Mouse (Mus musculus): ENCODE measurements around the gene a. TPM values are rescaled to one million over a fixed set of nuclear protein-coding genes. Genes with fewer than 3 reads are reported as not detected.

Gene a
- polyA plus RNA-seq, 1 experiment from 2014 or later = 17.7 TPM

GRCm38 (mm10) chr2:154971919-154972692 lies 180.9 kb downstream of the a start:
- Histone ChIP-seq H3K9ac (ENCODE audit: low read length) (no peak overlapping the region), H3K27me3 (ENCODE audit: control insufficient read depth, insufficient read depth, low read length) (no peaks in the 10 kb centered on the region), H3K4me2 (ENCODE audit: low read depth, severe bottlenecking) (0 out of 2 replicates have a peak overlapping the region, but pooled peaks have one; percentile 3), H3K4me3 (ENCODE audit: low read depth, low read length) (no peak overlapping the region), H3K36me3 (ENCODE audit: control insufficient read depth, insufficient read depth, low read length) (no peaks in the 10 kb centered on the region), H3K9me3 (ENCODE audit: control insufficient read depth, low read length) (no peaks in the 10 kb centered on the region), H3K4me1 (ENCODE audit: control insufficient read depth, insufficient read depth, low read length) (peaks cover 17% of the 10 kb centered on the region; the same call in 1 of the 2 replicates), H3K27ac (replicated peaks; ENCODE audit: low read depth, low read length) (0 out of 2 replicates have a peak overlapping the region, but pooled peaks have one; percentile 26)
- ATAC-seq (ENCODE audit: insufficient number of reproducible peaks, low FRiP score, low TSS enrichment, low read depth) = peak; percentile 74; the same call in 1 of the 2 replicates
- peak; percentile 64 for DNase-seq (ENCODE audit: low spot score)
- 29% methylated on average over 18 of the region's 18 CpGs for WGBS

- no peak for DNase-seq (ENCODE audit: low spot score)
- H3K27ac ChIP-seq (replicated peaks; ENCODE audit: low read depth, low read length) = no peak overlapping the region
- 10% methylated on average over 5 of the region's 5 CpGs for WGBS
Observed at GRCm38 (mm10) chr2:154972981-154973380, 181.8 kb downstream of the a start.

GRCm38 (mm10) chr2:154986609-154987008 lies 195.4 kb downstream of the a start:
- H3K36me3 ChIP-seq (ENCODE audit: control insufficient read depth, insufficient read depth, low read length) = no peaks in the 10 kb centered on the region
- ATAC-seq (ENCODE audit: insufficient number of reproducible peaks, low FRiP score, low TSS enrichment, low read depth) = no peak
- 85% methylated on average over 1 of the region's 1 CpGs for WGBS

More at GRCm38 (mm10) chr2:154972981-154973380, 181.8 kb downstream of the a start:
- Histone ChIP-seq H3K4me3 (ENCODE audit: low read depth, low read length) (no peak overlapping the region), H3K4me1 (ENCODE audit: control insufficient read depth, insufficient read depth, low read length) (peaks cover 17% of the 10 kb centered on the region; the same call in 1 of the 2 replicates), H3K27me3 (ENCODE audit: control insufficient read depth, insufficient read depth, low read length) (no peaks in the 10 kb centered on the region), H3K9me3 (ENCODE audit: control insufficient read depth, low read length) (no peaks in the 10 kb centered on the region), H3K9ac (ENCODE audit: low read length) (no peak overlapping the region), H3K36me3 (ENCODE audit: control insufficient read depth, insufficient read depth, low read length) (no peaks in the 10 kb centered on the region), H3K4me2 (ENCODE audit: low read depth, severe bottlenecking) (no peak overlapping the region)
- ATAC-seq (ENCODE audit: insufficient number of reproducible peaks, low FRiP score, low TSS enrichment, low read depth) = no peak

GRCm38 (mm10) chr2:154991411-154991810 lies 200.2 kb downstream of the a start:
- Histone ChIP-seq H3K4me3 (ENCODE audit: low read depth, low read length) (no peak overlapping the region), H3K36me3 (ENCODE audit: control insufficient read depth, insufficient read depth, low read length) (no peaks in the 10 kb centered on the region), H3K27ac (replicated peaks; ENCODE audit: low read depth, low read length) (no peak overlapping the region), H3K27me3 (ENCODE audit: control insufficient read depth, insufficient read depth, low read length) (no peaks in the 10 kb centered on the region), H3K4me2 (ENCODE audit: low read depth, severe bottlenecking) (no peak overlapping the region), H3K9me3 (ENCODE audit: control insufficient read depth, low read length) (no peaks in the 10 kb centered on the region), H3K4me1 (ENCODE audit: control insufficient read depth, insufficient read depth, low read length) (no peaks in the 10 kb centered on the region), H3K9ac (ENCODE audit: low read length) (no peak overlapping the region)
- DNase-seq (ENCODE audit: low spot score) = no peak
- 86% methylated on average over 8 of the region's 8 CpGs for WGBS
- no peak for ATAC-seq (ENCODE audit: insufficient number of reproducible peaks, low FRiP score, low TSS enrichment, low read depth)

More at GRCm38 (mm10) chr2:154986609-154987008, 195.4 kb downstream of the a start:
- no peak overlapping the region for H3K9ac ChIP-seq (ENCODE audit: low read length)
- H3K4me1 ChIP-seq (ENCODE audit: control insufficient read depth, insufficient read depth, low read length) = no peaks in the 10 kb centered on the region
- no peak overlapping the region for H3K4me3 ChIP-seq (ENCODE audit: low read depth, low read length)
- no peak overlapping the region for H3K4me2 ChIP-seq (ENCODE audit: low read depth, severe bottlenecking)
- H3K27me3 ChIP-seq (ENCODE audit: control insufficient read depth, insufficient read depth, low read length) = no peaks in the 10 kb centered on the region
- no peak for DNase-seq (ENCODE audit: low spot score)
- no peaks in the 10 kb centered on the region for H3K9me3 ChIP-seq (ENCODE audit: control insufficient read depth, low read length)
- no peak overlapping the region for H3K27ac ChIP-seq (replicated peaks; ENCODE audit: low read depth, low read length)

GRCm38 (mm10) chr2:154992083-154992482 lies 200.9 kb downstream of the a start:
- DNase-seq (ENCODE audit: low spot score) = no peak
- Histone ChIP-seq H3K4me2 (ENCODE audit: low read depth, severe bottlenecking) (no peak overlapping the region), H3K27me3 (ENCODE audit: control insufficient read depth, insufficient read depth, low read length) (no peaks in the 10 kb centered on the region), H3K4me1 (ENCODE audit: control insufficient read depth, insufficient read depth, low read length) (no peaks in the 10 kb centered on the region), H3K9me3 (ENCODE audit: control insufficient read depth, low read length) (no peaks in the 10 kb centered on the region), H3K9ac (ENCODE audit: low read length) (no peak overlapping the region), H3K4me3 (ENCODE audit: low read depth, low read length) (no peak overlapping the region), H3K36me3 (ENCODE audit: control insufficient read depth, insufficient read depth, low read length) (no peaks in the 10 kb centered on the region), H3K27ac (replicated peaks; ENCODE audit: low read depth, low read length) (no peak overlapping the region)
- no peak for ATAC-seq (ENCODE audit: insufficient number of reproducible peaks, low FRiP score, low TSS enrichment, low read depth)
- 83% methylated on average over 5 of the region's 5 CpGs for WGBS

GRCm38 (mm10) chr2:155005491-155005890 lies 214.3 kb downstream of the a start:
- H3K27me3 ChIP-seq (ENCODE audit: control insufficient read depth, insufficient read depth, low read length) = no peaks in the 10 kb centered on the region
- H3K9ac ChIP-seq (ENCODE audit: low read length) = no peak overlapping the region
- H3K27ac ChIP-seq (replicated peaks; ENCODE audit: low read depth, low read length) = no peak overlapping the region
- ATAC-seq (ENCODE audit: insufficient number of reproducible peaks, low FRiP score, low TSS enrichment, low read depth) (no peak), DNase-seq (ENCODE audit: low spot score) (no peak)
- H3K9me3 ChIP-seq (ENCODE audit: control insufficient read depth, low read length) = no peaks in the 10 kb centered on the region
- WGBS = 92% methylated on average over 11 of the region's 11 CpGs
- H3K4me3 ChIP-seq (ENCODE audit: low read depth, low read length) = no peak overlapping the region
- H3K4me2 ChIP-seq (ENCODE audit: low read depth, severe bottlenecking) = no peak overlapping the region
- no peaks in the 10 kb centered on the region for H3K36me3 ChIP-seq (ENCODE audit: control insufficient read depth, insufficient read depth, low read length)
- H3K4me1 ChIP-seq (ENCODE audit: control insufficient read depth, insufficient read depth, low read length) = no peaks in the 10 kb centered on the region

GRCm38 (mm10) chr2:155011086-155011656 lies 220.0 kb downstream of the a start:
- 35% methylated on average over 3 of the region's 3 CpGs for WGBS
- no peaks in the 10 kb centered on the region for H3K27me3 ChIP-seq (ENCODE audit: control insufficient read depth, insufficient read depth, low read length)
- ATAC-seq (ENCODE audit: insufficient number of reproducible peaks, low FRiP score, low TSS enrichment, low read depth) (no peak), DNase-seq (ENCODE audit: low spot score) (no peak)
- H3K4me1 ChIP-seq (ENCODE audit: control insufficient read depth, insufficient read depth, low read length) = no peaks in the 10 kb centered on the region
- no peaks in the 10 kb centered on the region for H3K36me3 ChIP-seq (ENCODE audit: control insufficient read depth, insufficient read depth, low read length)
- H3K27ac ChIP-seq (replicated peaks; ENCODE audit: low read depth, low read length) = no peak overlapping the region
- no peak overlapping the region for H3K9ac ChIP-seq (ENCODE audit: low read length)
- no peaks in the 10 kb centered on the region for H3K9me3 ChIP-seq (ENCODE audit: control insufficient read depth, low read length)
- H3K4me3 ChIP-seq (ENCODE audit: low read depth, low read length) = no peak overlapping the region
- H3K4me2 ChIP-seq (ENCODE audit: low read depth, severe bottlenecking) = no peak overlapping the region

GRCm38 (mm10) chr2:155012991-155013390 lies 221.8 kb downstream of the a start:
- Histone ChIP-seq H3K4me1 (ENCODE audit: control insufficient read depth, insufficient read depth, low read length) (no peaks in the 10 kb centered on the region), H3K27me3 (ENCODE audit: control insufficient read depth, insufficient read depth, low read length) (no peaks in the 10 kb centered on the region), H3K36me3 (ENCODE audit: control insufficient read depth, insufficient read depth, low read length) (no peaks in the 10 kb centered on the region), H3K9me3 (ENCODE audit: control insufficient read depth, low read length) (no peaks in the 10 kb centered on the region), H3K27ac (replicated peaks; ENCODE audit: low read depth, low read length) (no peak overlapping the region), H3K4me2 (ENCODE audit: low read depth, severe bottlenecking) (no peak overlapping the region), H3K4me3 (ENCODE audit: low read depth, low read length) (no peak overlapping the region), H3K9ac (ENCODE audit: low read length) (no peak overlapping the region)
- no peak for ATAC-seq (ENCODE audit: insufficient number of reproducible peaks, low FRiP score, low TSS enrichment, low read depth)
- DNase-seq (ENCODE audit: low spot score) = no peak
- WGBS = 78% methylated on average over 6 of the region's 6 CpGs
